Mouse (Mus musculus) cortical plate, adult 2 months (tissue): ENCODE measurements around the gene Flywch1. TPM values are rescaled to one million over a fixed set of nuclear protein-coding genes. Genes with fewer than 3 reads are reported as not detected.
"Not testable (repeated sequence)": the region's sequence is repeated elsewhere in the genome, so short reads cannot be mapped to it uniquely, and the experiment has no call there.

Source experiments
- H3K27ac ChIP-seq: fragments of 200-500 bp; 2 replicates; pipeline ENCODE4 v1.5.1; 2012; ENCODE audit warnings: low read length, control low read depth, inconsistent platforms; ENCODE audit not compliant: insufficient read depth
- H3K4me1 ChIP-seq: fragments of 200-500 bp; 2 replicates; pipeline ENCODE4 v1.6.1; 2011; ENCODE audit warnings: low read length; ENCODE audit not compliant: control insufficient read depth, insufficient read depth
- H3K4me3 ChIP-seq: fragments of 200-500 bp; 2 replicates; pipeline ENCODE4 v1.5.1; 2011; ENCODE audit warnings: mild to moderate bottlenecking, low read length, control low read depth; ENCODE audit not compliant: insufficient read depth
- CTCF ChIP-seq: fragments of 200-500 bp; IDR thresholded peaks from 2 replicates; pipeline ENCODE4 v1.5.1; 2011; ENCODE audit warnings: mild to moderate bottlenecking, control low read depth, low read length; ENCODE audit not compliant: insufficient read depth; ENCODE audit errors: extremely low read depth
- POLR2A ChIP-seq: fragments of 200-500 bp; IDR thresholded peaks from 2 replicates; pipeline ENCODE4 v1.6.1; 2011; ENCODE audit warnings: mild to moderate bottlenecking, low read length, control low read depth; ENCODE audit not compliant: insufficient read depth; ENCODE audit errors: extremely low read depth
- polyA plus RNA-seq: library from polyadenylated mRNA; depleted of rRNA; stranded (reverse); fragments of >200 nt; gene quantifications from 2 replicates; pipeline ENCODE4 v1.2.3, GENCODE M21; 2012

Flywch1 gene
- polyA plus RNA-seq, 1 experiment = 257 TPM

DNA sequence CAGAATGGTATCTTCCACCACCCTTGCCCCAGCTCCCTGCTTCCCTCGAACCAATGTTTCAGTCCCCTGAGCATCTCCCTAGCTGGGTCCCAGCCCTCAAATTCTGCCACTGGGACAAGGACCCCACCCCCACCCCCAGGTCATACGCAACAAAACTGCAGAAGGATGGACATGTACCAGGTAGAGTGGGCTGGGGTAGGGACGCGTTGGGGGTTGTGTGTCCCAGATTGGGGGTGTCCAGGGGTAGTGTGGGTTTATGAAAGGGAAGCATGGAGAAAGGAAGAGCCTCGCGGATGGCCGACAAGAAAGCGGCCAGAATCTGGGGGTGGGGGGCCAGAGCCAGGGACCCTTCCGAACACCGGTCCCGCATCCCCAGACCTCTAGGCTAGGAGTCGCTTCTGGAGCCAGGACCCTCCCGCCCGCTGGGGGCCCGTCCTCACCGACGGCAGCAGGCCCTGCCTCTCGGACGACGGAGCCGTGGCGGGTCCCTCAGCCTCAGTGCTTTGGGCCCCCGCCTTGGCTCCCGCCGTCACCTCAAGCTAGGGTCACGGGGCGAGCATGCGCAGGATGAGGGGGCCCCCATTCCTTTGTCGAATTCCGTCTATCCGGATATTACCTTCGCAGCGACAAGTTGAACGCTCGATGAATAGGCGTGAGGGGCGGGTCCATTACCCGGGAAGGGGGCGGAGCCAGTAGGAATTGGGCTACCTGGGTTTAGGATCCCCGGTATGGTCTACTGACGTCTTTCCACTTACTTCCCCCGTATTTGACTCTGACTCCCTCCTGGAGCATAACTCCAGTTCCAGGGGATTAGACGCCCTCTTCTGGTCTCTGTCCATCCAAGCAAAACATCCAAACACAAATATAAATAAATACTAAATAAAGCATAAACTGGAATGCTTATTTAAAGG lies 14.4 kb upstream of the Flywch1 start, which contains the start of gene Flywch2:
Flywch2 (minus strand) TSS at position 521 of the 911 bp plus-strand sequence.
- peak within 1 kb of the TSS; percentile 52 for H3K27ac ChIP-seq
- TF ChIP-seq POLR2A (peak; percentile 60; the same call in 1 of the 2 replicates), CTCF (no peak)
- peak within 1 kb of the TSS; percentile 28 for H3K4me3 ChIP-seq
- H3K4me1 ChIP-seq = 0 out of 2 replicates have a peak, but pooled peaks cover 1% of the 10 kb centered on the region

- TF ChIP-seq POLR2A (no peak), CTCF (no peak)
- Histone ChIP-seq H3K27ac (no peak overlapping the region), H3K4me1 (no peaks in the 10 kb centered on the region), H3K4me3 (no peak overlapping the region)
Measured at GRCm38 (mm10) chr17:23783352-23783751, 11.9 kb upstream of the Flywch1 start.

DNA sequence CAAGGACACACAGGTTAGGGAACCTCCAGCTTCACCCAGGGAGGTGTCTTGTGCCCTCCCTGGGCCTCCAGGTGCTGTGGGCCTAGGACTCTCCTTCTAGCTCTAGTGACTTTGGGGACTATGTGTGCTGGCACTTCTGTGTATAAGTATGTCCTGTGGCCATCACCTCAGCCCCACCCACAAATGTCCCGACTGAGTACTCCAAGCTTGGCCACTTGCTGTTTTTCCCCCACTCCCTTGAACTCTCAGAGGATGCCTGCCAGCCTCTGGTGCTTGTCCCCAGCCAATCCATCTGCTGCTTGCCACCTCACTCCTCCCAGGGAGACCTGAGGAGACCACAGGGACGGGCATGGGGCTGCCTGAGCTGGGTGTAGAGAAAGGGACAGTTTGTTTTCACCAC lies 7.0 kb upstream of the Flywch1 start:
- Histone ChIP-seq H3K4me3 (no peak overlapping the region), H3K4me1 (0 out of 2 replicates have a peak, but pooled peaks cover 2% of the 10 kb centered on the region), H3K27ac (no peak overlapping the region)
- TF ChIP-seq POLR2A = no peak
- TF ChIP-seq CTCF = no peak

DNA sequence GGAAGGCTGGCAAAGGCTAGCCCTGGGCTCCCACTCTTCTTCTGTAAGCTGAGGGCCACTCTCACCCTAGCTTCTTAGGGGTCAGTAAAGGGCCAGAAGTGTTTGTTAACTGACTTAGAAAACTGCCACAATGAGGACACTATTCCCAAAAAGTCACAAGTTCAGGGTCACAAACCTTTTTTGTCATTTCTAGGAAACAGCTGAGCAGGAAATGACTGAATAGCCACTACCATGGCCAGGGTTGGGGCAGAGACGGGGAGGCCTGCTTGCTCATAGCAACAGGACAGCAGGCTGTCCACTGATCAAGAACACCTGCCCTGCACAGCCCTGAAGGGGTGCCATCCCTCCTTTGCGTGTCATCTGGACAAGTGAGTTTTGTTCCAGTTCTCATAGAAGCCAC lies 5.7 kb upstream of the Flywch1 start:
- 0 out of 2 replicates have a peak, but pooled peaks cover 2% of the 10 kb centered on the region for H3K4me1 ChIP-seq
- no peak overlapping the region for H3K4me3 ChIP-seq
- no peak overlapping the region for H3K27ac ChIP-seq
- no peak for TF ChIP-seq CTCF
- TF ChIP-seq POLR2A = no peak

- no peak for TF ChIP-seq CTCF
- TF ChIP-seq POLR2A = no peak
- 0 out of 2 replicates have a peak, but pooled peaks cover 2% of the 10 kb centered on the region for H3K4me1 ChIP-seq
- no peak overlapping the region for H3K27ac ChIP-seq
- H3K4me3 ChIP-seq = no peak overlapping the region
Measured at GRCm38 (mm10) chr17:23776216-23776615, 4.8 kb upstream of the Flywch1 start.

DNA sequence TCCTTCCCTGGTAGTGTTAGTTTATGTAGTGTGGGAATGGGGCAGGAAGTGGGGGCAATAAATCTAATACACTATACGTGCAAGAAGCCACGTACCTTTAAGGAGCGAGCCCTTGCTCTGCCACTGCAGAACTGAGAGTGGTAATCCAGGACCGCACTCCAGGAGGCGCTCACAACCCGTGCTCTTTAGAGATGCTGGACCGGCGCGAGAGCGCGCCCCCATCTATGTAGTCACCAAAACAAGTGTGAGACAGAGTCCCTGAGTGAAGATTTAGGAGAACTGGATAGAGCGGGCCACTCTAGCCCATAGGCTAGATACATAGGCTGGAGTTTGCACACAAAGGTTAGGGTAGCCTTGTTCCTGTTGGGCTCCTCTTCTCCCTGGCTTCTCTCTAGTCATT lies 2.7 kb upstream of the Flywch1 start:
- Histone ChIP-seq H3K4me1 (peaks cover 6% of the 10 kb centered on the region; the same call in 1 of the 2 replicates), H3K27ac (no peak overlapping the region)

DNA sequence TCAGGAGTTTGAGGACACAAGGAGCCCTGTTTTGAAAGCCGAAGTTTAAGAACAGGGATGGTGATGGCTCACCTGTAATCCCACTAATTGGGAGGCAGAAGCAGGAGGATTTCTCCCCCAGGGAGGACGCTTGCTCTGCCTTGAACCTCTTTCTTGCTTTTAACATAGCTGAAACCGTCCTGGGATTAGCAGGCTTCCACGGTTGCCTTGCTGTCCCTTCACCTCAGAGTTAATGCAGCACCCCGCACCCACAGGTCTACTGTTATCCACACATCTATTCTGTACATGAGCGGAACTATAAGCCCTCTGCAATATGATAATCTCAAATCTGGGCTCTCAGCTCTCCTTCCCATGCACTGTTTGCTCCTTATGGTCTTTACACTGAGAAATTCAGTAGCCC lies 2.3 kb upstream of the Flywch1 start:
- no peak overlapping the region for H3K4me3 ChIP-seq
- TF ChIP-seq POLR2A (no peak), CTCF (no peak)
- H3K27ac ChIP-seq = no peak overlapping the region
- H3K4me1 ChIP-seq = peaks cover 6% of the 10 kb centered on the region; the same call in 1 of the 2 replicates

More for the DNA sequence above, 2.7 kb upstream of the Flywch1 start:
- TF ChIP-seq POLR2A (no peak), CTCF (peak; percentile 82)
- no peak overlapping the region for H3K4me3 ChIP-seq

DNA sequence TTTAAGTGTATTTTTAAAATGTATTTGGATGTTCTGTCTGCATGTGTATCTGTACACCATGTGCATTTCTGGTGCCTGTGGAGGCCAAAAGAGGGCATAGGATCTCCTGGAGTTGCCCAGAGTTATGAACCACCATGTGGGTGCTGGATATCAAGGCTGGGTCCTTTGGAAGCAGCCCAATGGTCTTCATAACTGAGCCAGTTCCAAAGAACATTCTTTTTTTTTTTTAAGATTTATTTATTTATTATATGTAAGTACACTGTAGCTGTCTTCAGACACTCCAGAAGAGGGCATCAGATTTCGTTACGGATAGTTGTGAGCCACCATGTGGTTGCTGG lies 786 bp upstream of the Flywch1 start:
- H3K4me1 ChIP-seq, H3K27ac ChIP-seq: not testable (repeated sequence)

GRCm38 (mm10) chr17:23770896-23771283 lies 512 bp downstream of the Flywch1 start:
- H3K4me1 ChIP-seq = peaks cover 6% of the 10 kb centered on the region
- no peak for TF ChIP-seq CTCF
- no peak for TF ChIP-seq POLR2A
- peak overlapping the region; percentile 97 for H3K4me3 ChIP-seq
- peak overlapping the region; percentile 77 for H3K27ac ChIP-seq

More for the DNA sequence above, 786 bp upstream of the Flywch1 start:
- peak overlapping the region; percentile 97; the same call in 1 of the 2 replicates for H3K4me3 ChIP-seq

- TF ChIP-seq CTCF (no peak), POLR2A (no peak)
- Histone ChIP-seq H3K27ac (no peak overlapping the region), H3K4me3 (peak overlapping the region; percentile 97), H3K4me1 (peaks cover 6% of the 10 kb centered on the region)
Measured at GRCm38 (mm10) chr17:23770493-23770892, 909 bp downstream of the Flywch1 start.
